Mouse (Mus musculus) CH12.LX (cell line): Measurements from ENCODE around the gene Rad21l. TPM values are rescaled to one million over a fixed set of nuclear protein-coding genes. Genes with fewer than 3 reads are reported as not detected.

ENCODE experiments used
- DNase-seq: peaks from one replicate; pipeline ENCODE4 v3.0.0-alpha.2; 2013; ENCODE audit errors: extremely low read depth
- H3K27ac ChIP-seq: 2 replicates; pipeline ENCODE4 v1.5.1; 2012; ENCODE audit warnings: low read depth, mild to moderate bottlenecking, control low read depth, moderate library complexity; ENCODE audit not compliant: insufficient read depth
- H3K27me3 ChIP-seq: replicated peaks from 2 replicates; pipeline ENCODE3; 2012; ENCODE audit warnings: inconsistent platforms
- H3K36me3 ChIP-seq, 2 experiments: replicated peaks in 1 of 2; 2 replicates each; pipeline versions ENCODE3 to v1.6.1; 2012; ENCODE audit warnings: inconsistent platforms in 1 of 2, low read length in 1 of 2, mild to moderate bottlenecking in 1 of 2, mixed read lengths in 1 of 2, moderate library complexity in 1 of 2; ENCODE audit not compliant: control insufficient read depth in 1 of 2, insufficient read depth in 1 of 2
- H3K4me1 ChIP-seq, 2 experiments: 2 replicates each; pipeline ENCODE4 v1.6.1; 2012; ENCODE audit warnings: inconsistent platforms in 1 of 2, moderate library complexity in 1 of 2; ENCODE audit not compliant: insufficient read depth in 2 of 2, control insufficient read depth in 1 of 2
- H3K4me2 ChIP-seq: 2 replicates; pipeline ENCODE4 v1.6.1; 2012; ENCODE audit warnings: low read depth, mild to moderate bottlenecking, control low read depth; ENCODE audit not compliant: poor library complexity, insufficient read depth, severe bottlenecking
- H3K4me3 ChIP-seq, 3 experiments: fragments of 150-350 bp in 1 of 3; sonication (generic) in 1 of 3; replicated peaks in 1 of 3; 2 replicates each; pipeline versions ENCODE3 to v1.5.1; 2011 to 2012; ENCODE audit warnings: low read depth in 2 of 3, low read length in 2 of 3, mild to moderate bottlenecking in 2 of 3, moderate library complexity in 2 of 3, control low read depth in 1 of 3, improper control_type of control experiment in 1 of 3, inconsistent platforms in 1 of 3, mixed read lengths in 1 of 3; ENCODE audit not compliant: poor library complexity in 1 of 3
- H3K79me2 ChIP-seq: replicated peaks from 2 replicates; pipeline ENCODE4 v1.6.1; 2012; ENCODE audit warnings: mild to moderate bottlenecking, moderate library complexity; ENCODE audit not compliant: control insufficient read depth, poor library complexity, insufficient read depth, severe bottlenecking; ENCODE audit errors: extremely low read depth
- H3K9ac ChIP-seq: 2 replicates; pipeline ENCODE4 v1.6.1; 2012; ENCODE audit warnings: low read depth, mild to moderate bottlenecking, control low read depth, moderate library complexity; ENCODE audit not compliant: insufficient read depth
- H3K9me3 ChIP-seq: replicated peaks from 2 replicates; pipeline ENCODE3; 2012; ENCODE audit warnings: low read length, inconsistent platforms, mixed read lengths
- BHLHE40 ChIP-seq: IDR thresholded peaks from 2 replicates; pipeline ENCODE4 v1.6.1; 2011; ENCODE audit warnings: mild to moderate bottlenecking, low read depth, low read length, improper control_type of control experiment
- CHD1 ChIP-seq: IDR thresholded peaks from 2 replicates; pipeline ENCODE4 v1.6.1; 2012; ENCODE audit warnings: low read depth, low read length, improper control_type of control experiment, inconsistent platforms
- CHD2 ChIP-seq: IDR thresholded peaks from 2 replicates; pipeline ENCODE4 v1.6.1; 2011; ENCODE audit warnings: low read length, improper control_type of control experiment
- E2F4 ChIP-seq: IDR thresholded peaks from 2 replicates; pipeline ENCODE4 v1.6.1; 2011; ENCODE audit warnings: low read depth, low read length, improper control_type of control experiment; ENCODE audit not compliant: insufficient replicate concordance
- ETS1 ChIP-seq: conservative IDR thresholded peaks from 2 replicates; pipeline ENCODE4 v1.6.1; 2012; ENCODE audit warnings: low read depth, mild to moderate bottlenecking, inconsistent platforms, low read length, improper control_type of control experiment, moderate library complexity
- GABPA ChIP-seq: IDR thresholded peaks from 2 replicates; pipeline ENCODE4 v1.6.1; 2012; ENCODE audit warnings: low read depth, low read length, improper control_type of control experiment, inconsistent platforms; ENCODE audit not compliant: insufficient replicate concordance
- HCFC1 ChIP-seq: IDR thresholded peaks from 2 replicates; pipeline ENCODE4 v1.6.1; 2012; ENCODE audit warnings: low read depth, mild to moderate bottlenecking, inconsistent platforms, low read length, improper control_type of control experiment
- JUN ChIP-seq: IDR thresholded peaks from 2 replicates; pipeline ENCODE4 v1.6.1; 2011; ENCODE audit warnings: low read depth, mild to moderate bottlenecking, low read length, improper control_type of control experiment, moderate library complexity; ENCODE audit not compliant: insufficient read depth
- KAT2A ChIP-seq: IDR thresholded peaks from 2 replicates; pipeline ENCODE4 v1.6.1; 2012; ENCODE audit warnings: low read length, improper control_type of control experiment, inconsistent platforms; ENCODE audit not compliant: insufficient replicate concordance
- MAFK ChIP-seq: IDR thresholded peaks from 2 replicates; pipeline ENCODE4 v1.6.1; 2011; ENCODE audit warnings: low read length, improper control_type of control experiment; ENCODE audit not compliant: insufficient replicate concordance
- MAZ ChIP-seq: IDR thresholded peaks from 2 replicates; pipeline ENCODE4 v1.6.1; 2012; ENCODE audit warnings: low read depth, mild to moderate bottlenecking, inconsistent platforms, low read length, improper control_type of control experiment, moderate library complexity
- MXI1 ChIP-seq: IDR thresholded peaks from 2 replicates; pipeline ENCODE4 v1.6.1; 2011; ENCODE audit warnings: mild to moderate bottlenecking, low read depth, low read length, improper control_type of control experiment
- MYC ChIP-seq: IDR thresholded peaks from 2 replicates; pipeline ENCODE4 v1.6.1; 2011; ENCODE audit warnings: low read depth, mild to moderate bottlenecking, improper control_type of control experiment, low read length
- POLR2A ChIP-seq: IDR thresholded peaks from 2 replicates; pipeline ENCODE4 v1.6.1; 2011; ENCODE audit warnings: low read depth, mild to moderate bottlenecking, improper control_type of control experiment, low read length
- RAD21 ChIP-seq: IDR thresholded peaks from 2 replicates; pipeline ENCODE4 v1.6.1; 2011; ENCODE audit warnings: low read depth, mild to moderate bottlenecking, low read length, improper control_type of control experiment, moderate library complexity
- SIN3A ChIP-seq: IDR thresholded peaks from 2 replicates; pipeline ENCODE4 v1.6.1; 2012; ENCODE audit warnings: low read length, improper control_type of control experiment, inconsistent platforms
- SMC3 ChIP-seq: IDR thresholded peaks from 2 replicates; pipeline ENCODE4 v1.6.1; 2011; ENCODE audit warnings: low read depth, low read length, improper control_type of control experiment
- UBTF ChIP-seq: IDR thresholded peaks from 2 replicates; pipeline ENCODE4 v1.6.1; 2012; ENCODE audit warnings: low read depth, mild to moderate bottlenecking, inconsistent platforms, low read length, improper control_type of control experiment, moderate library complexity
- USF1 ChIP-seq: IDR thresholded peaks from 2 replicates; pipeline ENCODE4 v1.6.1; 2014; ENCODE audit warnings: low read depth, mild to moderate bottlenecking, inconsistent platforms, low read length, improper control_type of control experiment
- ZMIZ1 ChIP-seq: IDR thresholded peaks from 2 replicates; pipeline ENCODE4 v1.6.1; 2012; ENCODE audit warnings: low read depth, mild to moderate bottlenecking, inconsistent platforms, low read length, improper control_type of control experiment
- ZNF384 ChIP-seq: IDR thresholded peaks from 2 replicates; pipeline ENCODE4 v1.6.1; 2012; ENCODE audit warnings: low read depth, low read length, improper control_type of control experiment, inconsistent platforms
- dilution Hi-C: fragments of 300-500 bp; cut with MboI; formaldehyde crosslinking; loops from 2 replicates; pipeline ENCODE4 v1.14.3; 2020; ENCODE audit warnings: low sequenced_read_pairs; ENCODE audit not compliant: extremely low pct_unique_long_range_greater_than_20kb, extremely low pct_ligation_motif_present
- in situ Hi-C: fragments of 300-500 bp; cut with MboI; formaldehyde crosslinking; loops from 3 replicates; pipeline ENCODE4 v1.14.3; 2019; ENCODE audit warnings: low sequenced_read_pairs, low pct_ligation_motif_present, low pct_unique_long_range_greater_than_20kb, mixed read lengths
- polyA plus RNA-seq: library from polyadenylated mRNA; unstranded; fragments of >175 nt; gene quantifications from 2 replicates; pipeline ENCODE4 v1.2.1, GENCODE M21; 2012; ENCODE audit warnings: low read depth; ENCODE audit not compliant: insufficient read length
- total RNA-seq, 2 experiments: library from RNA; depleted of rRNA; stranded (reverse); fragments of 300-350 nt in 1 of 2; fragments of >200 nt in 1 of 2; gene quantifications; 2 replicates each; pipeline ENCODE4 v1.2.3; 2012 to 2014

The Rad21l gene
- total and polyA plus RNA-seq, 3 experiments: not detected

DNA sequence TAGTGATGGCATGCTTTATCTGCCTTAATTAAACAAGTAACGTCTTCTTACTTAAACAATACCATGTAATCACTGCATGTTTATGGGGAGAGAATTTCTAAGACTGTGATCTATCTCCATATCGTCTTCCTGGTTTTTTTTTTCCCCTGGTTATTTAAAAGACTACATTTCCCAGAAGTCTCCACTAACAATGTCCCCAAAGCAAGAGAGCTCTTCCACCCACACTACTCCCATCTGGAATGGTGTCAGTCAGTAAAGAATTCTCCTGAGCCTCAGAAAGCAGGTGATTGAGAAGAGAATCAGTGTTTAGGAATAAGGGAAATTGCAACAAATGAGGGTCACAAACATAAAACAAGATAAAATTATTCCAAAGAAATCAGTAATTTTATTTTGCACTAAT lies 33.4 kb downstream of the Rad21l start:
- Histone ChIP-seq H3K4me3 (no peak overlapping the region), H3K4me2 (no peak overlapping the region), H3K9ac (no peak overlapping the region), H3K4me1 (no peaks in the 10 kb centered on the region), H3K36me3 (no peaks in the 10 kb centered on the region), H3K27me3 (peaks cover 58% of the 10 kb centered on the region), H3K9me3 (no peaks in the 10 kb centered on the region), H3K79me2 (no peaks in the 10 kb centered on the region), H3K27ac (no peak overlapping the region)
- in situ Hi-C loops (no loop called here), dilution Hi-C loops (no loop called here)
- DNase-seq: no peak
- TF ChIP-seq ZNF384 (peak; percentile 31; the same call in 1 of the 2 replicates), SIN3A (no peak), MAZ (no peak), UBTF (no peak), CHD2 (no peak), HCFC1 (peak; percentile 63)

DNA sequence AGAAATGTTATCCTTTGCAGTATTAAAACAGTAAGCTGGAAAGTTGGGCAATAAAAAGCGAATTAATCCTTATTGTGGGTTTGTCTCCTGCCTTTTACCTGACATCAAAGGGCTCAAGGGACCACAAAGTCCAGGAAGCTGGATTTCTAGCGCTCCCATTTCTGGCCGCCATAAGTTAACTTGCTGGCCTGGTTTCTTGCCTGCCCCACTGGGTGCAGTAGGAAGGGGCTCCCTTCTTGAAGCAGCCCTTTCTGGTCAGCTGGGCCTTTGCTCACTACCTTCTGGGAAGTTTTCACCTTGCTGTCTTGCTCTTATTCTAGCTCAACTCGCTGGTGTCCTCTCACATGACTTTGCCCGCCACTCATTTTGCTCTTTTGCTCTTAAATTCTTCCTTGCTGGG lies 35.4 kb downstream of the Rad21l start:
- Histone ChIP-seq H3K4me1 (0 out of 4 replicates have a peak, but pooled peaks cover 0 to 3% of the 10 kb centered on the region in 2 experiments), H3K9ac (no peak overlapping the region), H3K4me2 (no peak overlapping the region), H3K79me2 (no peaks in the 10 kb centered on the region), H3K27ac (no peak overlapping the region), H3K27me3 (peaks cover 72% of the 10 kb centered on the region), H3K36me3 (no peaks in the 10 kb centered on the region), H3K4me3 (no peak overlapping the region), H3K9me3 (no peaks in the 10 kb centered on the region)
- dilution Hi-C loops (no loop called here), in situ Hi-C loops (no loop called here)
- no peak for DNase-seq
- TF ChIP-seq E2F4 (no peak), RAD21 (no peak), GABPA (no peak), POLR2A (no peak), USF1 (no peak), MYC (no peak), ZNF384 (no peak), KAT2A (no peak), BHLHE40 (no peak), ZMIZ1 (no peak), SMC3 (no peak), MAFK (no peak), ETS1 (no peak), MXI1 (no peak), CHD1 (no peak), MAZ (no peak), CHD2 (no peak), SIN3A (no peak), JUN (no peak)
